Mouse (Mus musculus) kidney, postnatal 0 days (tissue): ENCODE results near the gene Art4. TPM values are rescaled to one million over a fixed set of nuclear protein-coding genes. Genes with fewer than 3 reads are reported as not detected.

ENCODE experiments used
- ATAC-seq: fragments of 200-750 bp; cut with Nextera tagmentation; replicated peaks from 2 replicates; pipeline ENCODE4 v1.8.0; 2017; ENCODE audit warnings: low read depth, moderate number of reproducible peaks, moderate TSS enrichment, moderate library complexity; ENCODE audit not compliant: low FRiP score
- DNase-seq: peaks from one replicate; pipeline ENCODE4 v3.0.0-alpha.2; 2016; ENCODE audit warnings: low spot score
- H3K27ac ChIP-seq: fragments of 300-500 bp; sonication (generic); 2 replicates; pipeline ENCODE4 v1.5.1; 2014; ENCODE audit warnings: mild to moderate bottlenecking
- H3K27me3 ChIP-seq: fragments of 300-500 bp; sonication (generic); 2 replicates; pipeline ENCODE4 v1.6.1; 2014; ENCODE audit warnings: low read length, mixed read lengths; ENCODE audit not compliant: insufficient read depth
- H3K36me3 ChIP-seq: fragments of 300-500 bp; sonication (generic); 2 replicates; pipeline ENCODE4 v1.6.1; 2014; ENCODE audit warnings: low read length, mixed read lengths; ENCODE audit not compliant: insufficient read depth
- H3K4me1 ChIP-seq: fragments of 300-500 bp; sonication (generic); replicated peaks from 2 replicates; pipeline ENCODE4 v1.6.1; 2014; ENCODE audit warnings: antibody characterized with exemption, low read length, mixed read lengths; ENCODE audit not compliant: insufficient read depth
- H3K4me2 ChIP-seq: fragments of 300-500 bp; sonication (generic); 2 replicates; pipeline ENCODE4 v1.6.1; 2014; ENCODE audit warnings: mild to moderate bottlenecking, low read length, moderate library complexity, mixed read lengths
- H3K4me3 ChIP-seq: fragments of 300-500 bp; sonication (generic); replicated peaks from 2 replicates; pipeline ENCODE4 v1.5.1; 2014; ENCODE audit warnings: low read depth, low read length
- H3K9ac ChIP-seq: fragments of 300-500 bp; sonication (generic); 2 replicates; pipeline ENCODE4 v1.6.1; 2014; ENCODE audit warnings: low read depth, low read length
- H3K9me3 ChIP-seq: fragments of 300-500 bp; sonication (generic); replicated peaks from 2 replicates; pipeline ENCODE4 v1.6.1; 2016; ENCODE audit warnings: low read length, inconsistent platforms, mixed read lengths
- CTCF ChIP-seq: IDR thresholded peaks from 2 replicates; pipeline ENCODE4 v1.5.1; 2016; ENCODE audit warnings: antibody characterized with exemption, low read depth, mild to moderate bottlenecking, moderate library complexity
- WGBS: fragments of 180-500 bp; shearing (Covaris S2); extraction: QIAGEN DNeasy Blood & Tissue Kit; methylation state at CpG from one replicate; pipeline ENCODE4 v1.1.7; 2014; 5-methylcytosine and 5-hydroxymethylcytosine counted together
- polyA plus RNA-seq: library from polyadenylated mRNA; unstranded; fragments of >200 nt; fragmentation: Nextera tagmentation; extraction: Ambion mirVana; gene quantifications from 2 replicates; pipeline ENCODE4 v1.2.1, GENCODE M21; 2015

The Art4 gene
- polyA plus RNA-seq, 1 experiment from 2014 or later, result 7.4 TPM

DNA sequence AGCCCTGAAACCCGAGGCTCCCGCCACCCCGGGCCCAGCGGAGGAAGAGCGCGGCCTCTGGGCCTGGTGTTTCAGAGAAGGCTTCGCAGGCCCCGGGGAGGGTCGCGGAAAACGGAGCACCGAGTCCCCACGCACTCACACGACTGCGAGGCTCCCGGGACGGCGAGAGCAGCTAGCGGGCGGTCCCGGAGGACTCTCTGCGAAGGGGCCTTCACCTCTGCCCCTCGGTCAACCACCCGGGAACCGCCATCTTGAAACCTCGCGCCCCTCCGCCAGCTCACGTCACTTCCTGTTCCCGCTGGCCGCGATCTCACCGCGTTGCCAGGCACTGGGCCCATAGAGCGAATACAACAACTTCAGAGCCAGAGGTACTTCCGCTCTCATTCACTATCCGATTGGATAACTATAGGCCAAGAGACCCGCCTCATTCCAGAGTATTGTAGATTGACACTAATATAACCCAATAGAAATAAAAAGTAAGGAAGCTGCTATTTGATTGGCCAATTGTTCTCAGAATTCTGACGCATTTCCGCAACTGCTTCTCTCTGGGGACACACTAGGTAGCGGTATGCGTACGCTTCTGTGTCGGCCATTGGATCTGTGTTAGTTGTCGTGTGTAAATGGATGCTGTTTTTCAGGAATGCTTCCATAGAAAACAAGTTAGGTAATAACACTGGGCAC is 29.5 kb downstream of the Art4 start, which contains the start of gene Wbp11:
Gene Wbp11, minus strand, starts transcription at position 353 of the 681 bp plus-strand sequence.
- DNase-seq (peak; percentile 100), ATAC-seq (peak; percentile 100)
- Histone ChIP-seq H3K4me3 (peak within 1 kb of the TSS; percentile 100), H3K9me3 (no peaks in the 10 kb centered on the region), H3K36me3 (peaks cover 15% of the 10 kb centered on the region; the same call in 1 of the 2 replicates), H3K27ac (peak within 1 kb of the TSS; percentile 89), H3K9ac (peak within 1 kb of the TSS; percentile 100), H3K4me1 (0 out of 2 replicates have a peak, but pooled peaks cover 5% of the 10 kb centered on the region), H3K4me2 (peak within 1 kb of the TSS; percentile 75), H3K27me3 (no peaks in the 10 kb centered on the region)
- peak; percentile 54 for TF ChIP-seq CTCF
- WGBS, result under 1% methylated on average over 45 of the region's 45 CpGs

GRCm38 (mm10) chr6:136827516-136827880 is 30.0 kb downstream of the Art4 start, which contains the start of gene BC049715:
BC049715 (plus strand) TSS chr6:136827626.
- Histone ChIP-seq H3K27me3 (no peaks in the 10 kb centered on the region), H3K27ac (peak within 1 kb of the TSS; percentile 89), H3K9ac (peak within 1 kb of the TSS; percentile 100), H3K9me3 (no peaks in the 10 kb centered on the region), H3K4me1 (0 out of 2 replicates have a peak, but pooled peaks cover 5% of the 10 kb centered on the region), H3K36me3 (peaks cover 20% of the 10 kb centered on the region; the same call in 1 of the 2 replicates), H3K4me2 (peak within 1 kb of the TSS; percentile 75), H3K4me3 (peak within 1 kb of the TSS; percentile 100)
- TF ChIP-seq CTCF, result no peak
- under 1% methylated on average over 34 of the region's 34 CpGs for WGBS
- ATAC-seq (peak; percentile 45), DNase-seq (no peak)

GRCm38 (mm10) chr6:136827116-136827515 is 30.4 kb downstream of the Art4 start:
- Histone ChIP-seq H3K36me3 (peaks cover 24% of the 10 kb centered on the region; the same call in 1 of the 2 replicates), H3K9ac (peak overlapping the region; percentile 100), H3K4me1 (0 out of 2 replicates have a peak, but pooled peaks cover 5% of the 10 kb centered on the region), H3K4me2 (peak overlapping the region; percentile 75), H3K9me3 (no peaks in the 10 kb centered on the region), H3K4me3 (peak overlapping the region; percentile 100), H3K27me3 (no peaks in the 10 kb centered on the region), H3K27ac (no peak overlapping the region)
- 14% methylated on average over 7 of the region's 7 CpGs for WGBS
- DNase-seq (no peak), ATAC-seq (no peak)
- no peak for TF ChIP-seq CTCF

- no peak for DNase-seq
- 0 out of 2 replicates have a peak, but pooled peaks cover 5% of the 10 kb centered on the region for H3K4me1 ChIP-seq
- H3K9ac ChIP-seq, result no peak overlapping the region
- no peak overlapping the region for H3K27ac ChIP-seq
- no peaks in the 10 kb centered on the region for H3K9me3 ChIP-seq
- TF ChIP-seq CTCF, result no peak
- H3K4me3 ChIP-seq, result no peak overlapping the region
- H3K4me2 ChIP-seq, result no peak overlapping the region
- no peak for ATAC-seq
- H3K27me3 ChIP-seq, result no peaks in the 10 kb centered on the region
- WGBS, result 82% methylated on average over 8 of the region's 8 CpGs
- H3K36me3 ChIP-seq, result peaks cover 45% of the 10 kb centered on the region
Measured at GRCm38 (mm10) chr6:136824987-136825386, 32.5 kb downstream of the Art4 start.

- no peak overlapping the region for H3K27ac ChIP-seq
- no peak overlapping the region for H3K4me3 ChIP-seq
- H3K4me1 ChIP-seq, result no peaks in the 10 kb centered on the region
- WGBS, result 97% methylated on average over 18 of the region's 18 CpGs
- no peaks in the 10 kb centered on the region for H3K27me3 ChIP-seq
- no peak overlapping the region for H3K4me2 ChIP-seq
- no peak overlapping the region for H3K9ac ChIP-seq
- TF ChIP-seq CTCF, result no peak
- ATAC-seq, result no peak
- no peak for DNase-seq
- H3K36me3 ChIP-seq, result peaks cover 80% of the 10 kb centered on the region
- H3K9me3 ChIP-seq, result no peaks in the 10 kb centered on the region
Measured at GRCm38 (mm10) chr6:136821086-136821485, 36.4 kb downstream of the Art4 start.

DNA sequence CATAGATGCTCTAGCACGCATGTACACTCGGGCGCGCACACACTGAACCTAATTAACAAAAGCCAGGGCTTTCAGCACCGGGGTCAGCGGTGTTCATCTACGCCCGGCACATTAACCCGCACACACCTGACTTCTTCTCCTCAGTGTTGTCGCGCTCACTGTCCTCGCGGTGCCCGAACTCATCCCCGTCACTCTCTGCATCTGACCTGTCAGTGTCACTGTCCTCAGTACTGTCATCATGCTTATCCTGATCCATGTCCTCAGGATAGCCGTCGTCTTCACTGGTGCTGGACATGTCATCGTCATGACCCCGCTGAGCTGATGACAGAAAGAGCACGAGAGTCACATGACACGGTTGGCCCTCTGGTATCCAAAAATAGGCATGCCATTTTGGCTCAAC is 37.2 kb downstream of the Art4 start:
- no peak for TF ChIP-seq CTCF
- Histone ChIP-seq H3K36me3 (peaks cover 85% of the 10 kb centered on the region), H3K9me3 (no peaks in the 10 kb centered on the region), H3K4me3 (no peak overlapping the region), H3K4me2 (no peak overlapping the region), H3K27ac (no peak overlapping the region), H3K4me1 (no peaks in the 10 kb centered on the region), H3K9ac (no peak overlapping the region), H3K27me3 (no peaks in the 10 kb centered on the region)
- ATAC-seq (no peak), DNase-seq (no peak)
- 94% methylated on average over 21 of the region's 21 CpGs for WGBS
